Mouse (Mus musculus): ENCODE data around the gene Rxrg.

GRCm38 (mm10) chr1:167636948-167637347 is 38.8 kb downstream of the Rxrg start:
- peak; percentile 87 for TF ChIP-seq CTCF (conservative IDR thresholded peaks at IDR 0.05; ENCODE audit: low read length)
- no peak for TF ChIP-seq POU5F1 (IDR thresholded peaks at IDR 0.05; ENCODE audit: borderline replicate concordance, low read length)
